Mouse (Mus musculus) ES-E14 (cell line): ENCODE results near the gene Zfhx3. TPM values are rescaled to one million over a fixed set of nuclear protein-coding genes. Genes with fewer than 3 reads are reported as not detected.

Source experiments
- DNase-seq: peaks from one replicate; pipeline ENCODE4 v3.0.0-alpha.2; 2013; ENCODE audit warnings: low read depth, low spot score
- H3K27ac ChIP-seq: 2 replicates; pipeline ENCODE4 v1.5.1; 2012; ENCODE audit warnings: low read depth, mild to moderate bottlenecking, low read length, moderate library complexity, mixed read lengths; ENCODE audit not compliant: poor library complexity, insufficient read depth, severe bottlenecking
- H3K36me3 ChIP-seq: 2 replicates; pipeline ENCODE4 v1.6.1; 2012; ENCODE audit warnings: mild to moderate bottlenecking, low read length, moderate library complexity, mixed read lengths; ENCODE audit not compliant: control insufficient read depth, poor library complexity, insufficient read depth, severe bottlenecking
- H3K4me1 ChIP-seq, 2 experiments: fragments of 150-350 bp in 1 of 2; sonication (generic) in 1 of 2; 2 replicates each; pipeline ENCODE4 v1.6.1; 2012; ENCODE audit warnings: low read length in 2 of 2, mild to moderate bottlenecking in 1 of 2, mixed read lengths in 1 of 2; ENCODE audit not compliant: control insufficient read depth in 2 of 2, insufficient read depth in 2 of 2, poor library complexity in 1 of 2
- H3K4me3 ChIP-seq, 2 experiments: fragments of 150-350 bp in 1 of 2; sonication (generic) in 1 of 2; 2 replicates each; pipeline ENCODE4 v1.5.1; 2012; ENCODE audit warnings: low read length in 2 of 2, low read depth in 1 of 2, mild to moderate bottlenecking in 1 of 2, mixed read lengths in 1 of 2; ENCODE audit not compliant: insufficient read depth in 1 of 2, poor library complexity in 1 of 2, severe bottlenecking in 1 of 2
- H3K9ac ChIP-seq: 2 replicates; pipeline ENCODE4 v1.6.1; 2012; ENCODE audit warnings: low read depth, mild to moderate bottlenecking, low read length, mixed read lengths; ENCODE audit not compliant: poor library complexity, insufficient read depth, severe bottlenecking
- H3K9me3 ChIP-seq: fragments of 150-350 bp; sonication (generic); 2 replicates; pipeline ENCODE4 v1.6.1; 2012; ENCODE audit warnings: low read depth, mild to moderate bottlenecking, low read length; ENCODE audit not compliant: control insufficient read depth, insufficient read depth
- CHD2 ChIP-seq: IDR thresholded peaks from 2 replicates; pipeline ENCODE4 v1.6.1; 2014; ENCODE audit warnings: mild to moderate bottlenecking, low read depth, low read length, inconsistent platforms
- HCFC1 ChIP-seq: IDR thresholded peaks from 2 replicates; pipeline ENCODE4 v1.6.1; 2012; ENCODE audit warnings: low read length, inconsistent platforms, borderline replicate concordance; ENCODE audit not compliant: insufficient read depth
- MAFK ChIP-seq: IDR thresholded peaks from 2 replicates; pipeline ENCODE4 v1.6.1; 2014; ENCODE audit warnings: mild to moderate bottlenecking, low read depth, low read length, inconsistent platforms; ENCODE audit not compliant: insufficient read depth
- ZC3H11A ChIP-seq: IDR thresholded peaks from 2 replicates; pipeline ENCODE4 v1.6.1; 2012; ENCODE audit warnings: low read depth, mild to moderate bottlenecking, inconsistent platforms, low read length, borderline replicate concordance
- ZNF384 ChIP-seq: IDR thresholded peaks from 2 replicates; pipeline ENCODE4 v1.6.1; 2012; ENCODE audit warnings: low read depth, low read length, inconsistent platforms
- in situ Hi-C, 2 experiments: fragments of 600-800 bp; cut with MboI; formaldehyde crosslinking; loops; one replicate each; pipeline ENCODE4 v1.15.1; 2025; ENCODE audit warnings: low sequenced_read_pairs in 2 of 2, inconsistent platforms in 1 of 2; ENCODE audit not compliant: unreplicated experiment in 2 of 2
- total RNA-seq: library from RNA; depleted of rRNA; stranded (reverse); fragments of 300-350 nt; gene quantifications from 2 replicates; pipeline ENCODE4 v1.2.3, GENCODE M21; 2012

Zfhx3 gene
- total RNA-seq, 1 experiment, result 8.8 TPM

DNA sequence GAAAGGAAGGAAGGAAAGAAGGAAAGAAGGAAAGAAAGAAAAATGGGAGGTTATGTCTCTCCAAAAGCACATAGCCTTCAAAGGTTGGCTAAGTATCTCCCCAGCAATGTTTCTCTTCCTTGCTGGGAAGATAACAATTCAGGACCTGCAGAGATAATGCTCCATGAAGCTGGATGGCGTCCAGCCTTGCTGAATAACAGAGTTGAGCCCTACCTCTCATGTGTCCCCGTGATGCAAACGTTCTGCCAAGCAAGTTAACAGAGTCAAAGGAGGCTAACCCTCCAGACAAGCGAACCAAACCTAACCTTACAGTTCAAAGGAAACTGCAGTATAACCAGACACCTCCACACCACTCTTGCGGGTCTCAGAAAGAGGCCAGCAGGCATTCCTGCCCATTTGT, 681.2 kb downstream of the Zfhx3 start:
- peaks cover 0 to 7% of the 10 kb centered on the region in 2 experiments; a peak in 1 of 4 replicates for H3K4me1 ChIP-seq
- no peaks in the 10 kb centered on the region for H3K36me3 ChIP-seq
- no peak overlapping the region for H3K9ac ChIP-seq
- no peak overlapping the region; the same call in 1 of the 2 replicates for H3K27ac ChIP-seq
- no peak for TF ChIP-seq ZNF384
- TF ChIP-seq CHD2, result no peak
- TF ChIP-seq ZC3H11A, result no peak
- TF ChIP-seq HCFC1, result no peak
- TF ChIP-seq MAFK, result no peak
- H3K9me3 ChIP-seq, result no peaks in the 10 kb centered on the region
- no peak overlapping the region for H3K4me3 ChIP-seq
- no peak for DNase-seq
- in situ Hi-C loops, result no loop called here

DNA sequence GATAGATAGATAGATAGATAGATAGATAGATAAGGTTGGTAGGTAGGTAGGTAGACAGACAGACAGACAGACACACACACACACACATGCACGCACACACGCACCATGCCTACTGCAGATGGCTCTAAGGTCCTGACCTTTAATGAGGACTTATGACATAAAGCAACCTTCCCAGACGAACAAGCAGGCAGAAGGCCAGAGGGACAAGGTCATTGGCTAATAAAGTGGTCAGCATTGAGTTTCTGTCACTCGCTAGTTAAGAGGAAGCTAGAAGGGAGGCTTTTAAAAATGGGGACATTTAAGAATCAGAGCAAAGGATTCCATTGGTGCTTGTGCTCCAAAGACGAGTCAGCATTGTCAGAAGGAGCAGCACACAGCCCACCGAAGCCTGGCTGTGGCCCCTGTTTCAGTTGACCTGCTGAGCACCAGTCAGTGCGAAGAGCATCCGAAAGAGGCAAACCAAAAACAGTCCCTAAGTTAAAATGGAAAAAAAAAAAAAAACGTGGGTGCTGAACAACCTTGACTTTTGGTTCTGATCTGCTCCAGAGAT, 683.2 kb downstream of the Zfhx3 start:
- in situ Hi-C loops, result no loop called here
- no peak overlapping the region for H3K27ac ChIP-seq

GRCm38 (mm10) chr8:108631069-108631468, 688.6 kb downstream of the Zfhx3 start:
- H3K9ac ChIP-seq, result no peak overlapping the region
- H3K9me3 ChIP-seq, result no peaks in the 10 kb centered on the region
- no peak for DNase-seq
- H3K27ac ChIP-seq, result no peak overlapping the region
- TF ChIP-seq ZNF384, result no peak
- TF ChIP-seq HCFC1, result no peak
- TF ChIP-seq ZC3H11A, result no peak
- no peak for TF ChIP-seq MAFK
- no peak for TF ChIP-seq CHD2
- no peaks in the 10 kb centered on the region for H3K36me3 ChIP-seq
- no peaks in the 10 kb centered on the region for H3K4me1 ChIP-seq
- no peak overlapping the region for H3K4me3 ChIP-seq
- in situ Hi-C loops, result no loop called here

More for the DNA sequence above, 683.2 kb downstream of the Zfhx3 start:
- H3K4me1 ChIP-seq, result peaks cover 0 to 7% of the 10 kb centered on the region in 2 experiments; a peak in 1 of 4 replicates
- no peak overlapping the region for H3K4me3 ChIP-seq
- no peak for TF ChIP-seq ZNF384
- TF ChIP-seq ZC3H11A, result no peak
- no peak for TF ChIP-seq MAFK
- no peak for TF ChIP-seq CHD2
- no peak for TF ChIP-seq HCFC1
- no peaks in the 10 kb centered on the region for H3K9me3 ChIP-seq
- H3K36me3 ChIP-seq, result no peaks in the 10 kb centered on the region
- DNase-seq, result no peak
- H3K9ac ChIP-seq, result no peak overlapping the region

DNA sequence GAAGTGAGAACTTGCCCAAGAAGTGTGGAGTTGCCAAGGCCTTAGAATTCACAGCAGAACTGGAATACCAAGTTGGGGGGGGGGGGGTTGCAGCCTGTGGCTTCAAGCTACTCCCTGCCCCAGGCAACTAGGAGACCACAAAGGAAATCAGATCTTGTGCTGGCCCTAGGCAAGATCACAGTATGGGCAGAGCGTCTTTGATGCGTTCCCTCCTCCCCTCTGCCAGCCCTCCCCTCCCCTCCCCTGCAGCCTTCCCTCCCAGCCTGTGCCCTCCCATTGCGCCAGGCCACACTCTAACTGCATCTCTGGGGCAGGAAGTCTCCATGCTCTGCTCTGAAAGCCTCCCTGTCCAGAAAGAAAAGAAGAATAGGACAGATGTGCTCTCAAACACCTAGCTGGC, 691.8 kb downstream of the Zfhx3 start:
- H3K4me3 ChIP-seq, result no peak overlapping the region
- no peak overlapping the region for H3K27ac ChIP-seq
- DNase-seq, result no peak
- H3K9me3 ChIP-seq, result no peaks in the 10 kb centered on the region
- in situ Hi-C loops, result no loop called here
- no peak overlapping the region for H3K9ac ChIP-seq
- H3K36me3 ChIP-seq, result no peaks in the 10 kb centered on the region
- H3K4me1 ChIP-seq, result no peaks in the 10 kb centered on the region
- TF ChIP-seq MAFK (no peak), HCFC1 (no peak), ZNF384 (no peak), CHD2 (no peak), ZC3H11A (no peak)

DNA sequence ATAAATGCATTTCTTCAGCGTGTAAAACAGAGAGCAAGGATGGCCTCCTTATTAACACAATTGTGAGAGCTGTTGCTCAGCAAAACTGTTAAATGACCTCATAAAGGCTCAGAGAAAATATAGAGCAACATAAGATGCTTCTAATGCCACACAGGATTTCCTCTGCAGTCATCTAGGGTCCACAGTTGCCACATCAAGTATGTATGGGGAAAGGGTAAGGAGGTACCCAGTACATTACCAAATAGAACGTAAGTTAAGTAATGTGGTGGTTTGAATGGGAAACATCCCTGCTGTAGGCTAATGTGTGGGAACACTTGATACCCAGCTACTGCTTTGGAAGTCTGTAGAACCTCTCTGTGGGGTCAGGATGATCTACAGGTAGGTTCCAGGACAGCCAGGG, 695.4 kb downstream of the Zfhx3 start:
- in situ Hi-C loops, result no loop called here
- Histone ChIP-seq H3K27ac (no peak overlapping the region), H3K4me1 (no peaks in the 10 kb centered on the region), H3K9me3 (no peaks in the 10 kb centered on the region), H3K9ac (no peak overlapping the region), H3K36me3 (no peaks in the 10 kb centered on the region), H3K4me3 (no peak overlapping the region)
- DNase-seq, result no peak
- TF ChIP-seq MAFK, result no peak
- no peak for TF ChIP-seq ZC3H11A
- no peak for TF ChIP-seq CHD2
- TF ChIP-seq HCFC1, result no peak
- TF ChIP-seq ZNF384, result no peak
